Comparison of ENCODE assay signal across 7 mouse cellular contexts in genomic region chr4:141142285-141142811, GRCm38 (mm10). TPM values are rescaled to one million over a fixed set of nuclear protein-coding genes. Genes with fewer than 3 reads are reported as not detected.
DNase-seq lines count a peak whose midpoint lies in the region; ATAC-seq and TF ChIP-seq lines count a peak whose summit lies in the region.

No protein-coding gene starts in this region.

- peak overlapping the region; percentile 38; the same call in 1 of the 2 replicates for H3K9ac ChIP-seq in embryonic facial prominence, embryonic 14.5 days (ENCODE audit: low read depth, low read length)

- no peak for ATAC-seq in G1E (ENCODE audit: extremely low read depth, insufficient number of reproducible peaks, low FRiP score, poor library complexity, severe bottlenecking)
- ATAC-seq in embryonic facial prominence, embryonic 14.5 days (ENCODE audit: low read depth) = no peak

- intact Hi-C loops in heart, postnatal 14 days (cut with DNase I) = loop anchor here (2.0 to 5.0 kb wide), 3 partner anchors 70 to 220 kb away; partner anchors contain the start of gene Rsg1

- WGBS in embryonic facial prominence, embryonic 14.5 days = 19% methylated on average over 9 of the region's 9 CpGs

- peaks cover 28% of the 10 kb centered on the region for H3K4me1 ChIP-seq in G1E (ENCODE audit: insufficient read depth, low read depth, low read length)
- H3K4me1 ChIP-seq in embryonic facial prominence, embryonic 14.5 days (ENCODE audit: control insufficient read depth, insufficient read depth, low read length) = peaks cover 16% of the 10 kb centered on the region

- no peaks in the 10 kb centered on the region for H3K9me3 ChIP-seq in G1E (replicated peaks)
- H3K9me3 ChIP-seq in embryonic facial prominence, embryonic 14.5 days (ENCODE audit: control insufficient read depth, low read length) = no peaks in the 10 kb centered on the region

- H3K4me3 ChIP-seq in G1E (ENCODE audit: low read depth, low read length) = no peak overlapping the region
- peak overlapping the region; percentile 6; the same call in 1 of the 2 replicates for H3K4me3 ChIP-seq in embryonic facial prominence, embryonic 14.5 days (ENCODE audit: low read depth, low read length)

- H3K36me3 ChIP-seq in G1E (replicated peaks) = peaks cover 7% of the 10 kb centered on the region
- no peaks in the 10 kb centered on the region for H3K36me3 ChIP-seq in embryonic facial prominence, embryonic 14.5 days (ENCODE audit: control insufficient read depth, insufficient read depth, low read length)

- no peak for DNase-seq in G1E (ENCODE audit: low spot score)
- DNase-seq in adrenal gland, postnatal 10 days = peak; percentile 84
- peak; percentile 77 for DNase-seq in embryonic facial prominence, embryonic 14.5 days (ENCODE audit: low spot score)
- DNase-seq in heart, postnatal 14 days = peak; percentile 80 to 81
- peak; percentile 84 to 86 for DNase-seq in layer of hippocampus, postnatal 10 days (ENCODE audit: low spot score in 2 of 2)
- DNase-seq in lung, postnatal 14 days = peak; percentile 82
- peak; percentile 77 for DNase-seq in skeletal muscle tissue, adult 2 months (ENCODE audit: low read depth, low spot score)

- peak; percentile 91 for TF ChIP-seq CTCF in G1E (IDR thresholded peaks at IDR 0.05; ENCODE audit: low read depth, low read length)

- no peaks in the 10 kb centered on the region for H3K27me3 ChIP-seq in G1E (ENCODE audit: insufficient read depth, low read length)
- H3K27me3 ChIP-seq in embryonic facial prominence, embryonic 14.5 days (replicated peaks; ENCODE audit: control insufficient read depth, insufficient read depth, low read length) = no peaks in the 10 kb centered on the region

- peak overlapping the region; percentile 43; the same call in 1 of the 2 replicates for H3K4me2 ChIP-seq in embryonic facial prominence, embryonic 14.5 days (ENCODE audit: low read depth, low read length)

- no peak overlapping the region for H3K27ac ChIP-seq in embryonic facial prominence, embryonic 14.5 days (replicated peaks; ENCODE audit: low read depth, low read length)

RNA-seq across cellular contexts. Expression of gene Szrd1, which starts 2.8 kb away (rescaled TPM):
- total RNA-seq in G1E (2014; fragmentation: Nextera tagmentation) (54.3 and 64.5 TPM in 2 replicates), G1E (2017) (36.7 and 37.2 TPM in 2 replicates)
- polyA plus RNA-seq in G1E (2012) = 150 and 161 TPM in 2 replicates
- 100 to 1,000 TPM; 111 to 115 TPM for total RNA-seq in adrenal gland, postnatal 10 days (2021)
- polyA plus RNA-seq in embryonic facial prominence, embryonic 14.5 days (2014; fragmentation: Nextera tagmentation; extraction: Ambion mirVana) = 38.7 and 40.2 TPM in 2 replicates
- total RNA-seq in heart, postnatal 14 days (2021) = 10 to 100 TPM; 87.6 to 91.4 TPM
- 10 to 100 TPM; 47.5 to 57.3 TPM for total RNA-seq in layer of hippocampus, postnatal 10 days (2021)

RNA-seq across cellular contexts. Expression of gene Fbxo42, which starts 5.4 kb away (rescaled TPM):
- total RNA-seq in G1E (2014; fragmentation: Nextera tagmentation) (30.3 and 36.7 TPM in 2 replicates), G1E (2017) (7.6 and 8.3 TPM in 2 replicates)
- polyA plus RNA-seq in G1E (2012) = 14.3 and 15.5 TPM in 2 replicates
- 10 to 100 TPM; 16.6 to 21.2 TPM for total RNA-seq in adrenal gland, postnatal 10 days (2021)
- polyA plus RNA-seq in embryonic facial prominence, embryonic 14.5 days (2014; fragmentation: Nextera tagmentation; extraction: Ambion mirVana) = 22.7 and 24.9 TPM in 2 replicates
- total RNA-seq in heart, postnatal 14 days (2021) = 10 to 100 TPM; 13.0 to 13.5 TPM
- 10 to 100 TPM; 28.6 to 33.0 TPM for total RNA-seq in layer of hippocampus, postnatal 10 days (2021)

RNA-seq across cellular contexts. Expression of gene Spata21, which starts 54.2 kb away (rescaled TPM):
- total RNA-seq in G1E (2014; fragmentation: Nextera tagmentation) = not detected in 2 replicates
- not detected in 2 replicates for total RNA-seq in G1E (2017)
- polyA plus RNA-seq in G1E (2012) = not detected in 2 replicates
- not detected for total RNA-seq in adrenal gland, postnatal 10 days (2021)
- polyA plus RNA-seq in embryonic facial prominence, embryonic 14.5 days (2014; fragmentation: Nextera tagmentation; extraction: Ambion mirVana) = 0.33 TPM in 1 of 2 replicates, not detected in the other
- total RNA-seq in heart, postnatal 14 days (2021) = not detected
- total RNA-seq in layer of hippocampus, postnatal 10 days (2021) = under 1 TPM; 0.27 to 0.53 TPM
